In genomic region chr12:111668457-111668912, GRCm38 (mm10) we compare ENCODE assay signal across 8 mouse cellular contexts. TPM values are rescaled to one million over a fixed set of nuclear protein-coding genes. Genes with fewer than 3 reads are reported as not detected.
DNase-seq lines count a peak whose midpoint lies in the region; ATAC-seq lines count a peak whose summit lies in the region.

No protein-coding gene starts in this region.

- peak overlapping the region; percentile 88 for H3K27ac ChIP-seq in hindbrain, embryonic 16.5 days (ENCODE audit: low read depth, low read length)
- peak overlapping the region; percentile 86 for H3K27ac ChIP-seq in macrophage

- WGBS in hindbrain, embryonic 16.5 days = 2% methylated on average over 8 of the region's 8 CpGs
- 1% methylated on average over 8 of the region's 8 CpGs for WGBS in macrophage (ENCODE audit: missing documents)

- peaks cover 29% of the 10 kb centered on the region for H3K4me1 ChIP-seq in hindbrain, embryonic 16.5 days (ENCODE audit: control insufficient read depth, insufficient read depth, low read depth, low read length)

- peak overlapping the region; percentile 98 for H3K9ac ChIP-seq in hindbrain, embryonic 16.5 days (ENCODE audit: low read depth, low read length)

- no peaks in the 10 kb centered on the region for H3K9me3 ChIP-seq in hindbrain, embryonic 16.5 days (ENCODE audit: control insufficient read depth, low read length)

- peak overlapping the region; percentile 92 for H3K4me2 ChIP-seq in hindbrain, embryonic 16.5 days (ENCODE audit: low read length)

- no peaks in the 10 kb centered on the region for H3K27me3 ChIP-seq in hindbrain, embryonic 16.5 days (replicated peaks; ENCODE audit: control insufficient read depth, insufficient read depth, low read length)

- peak; percentile 94 for DNase-seq in R1 (ENCODE audit: low read depth, low spot score)
- peak; percentile 97 to 99 for DNase-seq in cerebellum, postnatal 25 days
- DNase-seq in frontal cortex, postnatal 36 days (ENCODE audit: low spot score in 2 of 2) = peak; percentile 96 to 97
- DNase-seq in left cerebral cortex, adult 18-20 months (ENCODE audit: low spot score in 2 of 2) = peak; percentile 95 to 99
- peak; percentile 95 for DNase-seq in right cerebral cortex, adult 18-20 months
- peak; percentile 96 for DNase-seq in urinary bladder, postnatal 10 days (ENCODE audit: low spot score)

- ATAC-seq in hindbrain, embryonic 16.5 days = peak; percentile 37

- peaks cover 22% of the 10 kb centered on the region for H3K79me2 ChIP-seq in macrophage (ENCODE audit: inconsistent target)

- no peaks in the 10 kb centered on the region for H3K36me3 ChIP-seq in hindbrain, embryonic 16.5 days (ENCODE audit: control insufficient read depth, insufficient read depth, low read length)
- H3K36me3 ChIP-seq in macrophage (ENCODE audit: inconsistent target) = no peaks in the 10 kb centered on the region

- H3K4me3 ChIP-seq in hindbrain, embryonic 16.5 days (ENCODE audit: low read length) = peak overlapping the region; percentile 91
- H3K4me3 ChIP-seq in macrophage (ENCODE audit: inconsistent target) = no peak overlapping the region

RNA-seq across cellular contexts. Expression of gene Ckb, which starts 3.7 kb away (rescaled TPM):
- polyA plus RNA-seq in hindbrain, embryonic 16.5 days (2015; fragmentation: Nextera tagmentation; extraction: Ambion mirVana) = 1,949 and 2,238 TPM in 2 replicates
- total RNA-seq in left cerebral cortex, adult 18-20 months (2021) = 1,000 to 10,000 TPM; 1,960 to 1,962 TPM
- 100 to 1,000 TPM in 5 of 26 experiments, 10 to 100 TPM in 18, 1 to 10 TPM in 3; 3.7 to 154 (median 33.6) TPM for total RNA-seq in macrophage (2018; cell fraction: chromatin; rRNA removed)
- total RNA-seq in macrophage (2018; cell fraction: cytosol; rRNA removed) = 100 to 1,000 TPM; 119 to 258 (median 181) TPM
- total RNA-seq in macrophage (2018; cell fraction: nucleus; rRNA removed) = 100 to 1,000 TPM in 7 of 26 experiments, 10 to 100 TPM in 19; 17.8 to 207 (median 69.1) TPM
- polyA plus RNA-seq in macrophage (2018) = 135 to 330 TPM (median 190 TPM) in 3 replicates

RNA-seq across cellular contexts. Expression of gene Trmt61a, which starts 9.4 kb away (rescaled TPM):
- polyA plus RNA-seq in hindbrain, embryonic 16.5 days (2015; fragmentation: Nextera tagmentation; extraction: Ambion mirVana) = 8.8 and 11.1 TPM in 2 replicates
- total RNA-seq in left cerebral cortex, adult 18-20 months (2021) = 10 to 100 TPM; 15.5 to 21.0 TPM
- 10 to 100 TPM in 4 of 26 experiments, 1 to 10 TPM in 22; 1.3 to 13.3 (median 5.5) TPM for total RNA-seq in macrophage (2018; cell fraction: chromatin; rRNA removed)
- total RNA-seq in macrophage (2018; cell fraction: cytosol; rRNA removed) = 1 to 10 TPM; 2.4 to 8.1 (median 4.7) TPM
- total RNA-seq in macrophage (2018; cell fraction: nucleus; rRNA removed) = 10 to 100 TPM in 3 of 26 experiments, 1 to 10 TPM in 23; 1.4 to 22.2 (median 4.6) TPM
- 3.4 to 25.1 TPM (median 4.4 TPM) in 3 replicates for polyA plus RNA-seq in macrophage (2018)

RNA-seq across cellular contexts. Expression of gene Bag5, which starts 44.6 kb away (rescaled TPM):
- polyA plus RNA-seq in hindbrain, embryonic 16.5 days (2015; fragmentation: Nextera tagmentation; extraction: Ambion mirVana) = 65.3 and 65.7 TPM in 2 replicates
- 10 to 100 TPM; 61.7 to 62.1 TPM for total RNA-seq in left cerebral cortex, adult 18-20 months (2021)
- total RNA-seq in macrophage (2018; cell fraction: chromatin; rRNA removed) = 10 to 100 TPM in 5 of 26 experiments, 1 to 10 TPM in 21; 1.9 to 11.0 (median 6.1) TPM
- total RNA-seq in macrophage (2018; cell fraction: cytosol; rRNA removed) = 10 to 100 TPM; 10.4 to 21.8 (median 16.3) TPM
- total RNA-seq in macrophage (2018; cell fraction: nucleus; rRNA removed) = 10 to 100 TPM in 16 of 26 experiments, 1 to 10 TPM in 10; 6.3 to 21.7 (median 11.4) TPM
- polyA plus RNA-seq in macrophage (2018) = 17.0 to 24.0 TPM (median 23.4 TPM) in 3 replicates

RNA-seq across cellular contexts. Expression of gene Apopt1, which starts 44.6 kb away (rescaled TPM):
- polyA plus RNA-seq in hindbrain, embryonic 16.5 days (2015; fragmentation: Nextera tagmentation; extraction: Ambion mirVana) = 52.9 and 54.7 TPM in 2 replicates
- 10 to 100 TPM; 36.6 to 39.1 TPM for total RNA-seq in left cerebral cortex, adult 18-20 months (2021)
- total RNA-seq in macrophage (2018; cell fraction: chromatin; rRNA removed) = 10 to 100 TPM in 19 of 26 experiments, 1 to 10 TPM in 7; 5.3 to 34.1 (median 17.7) TPM
- total RNA-seq in macrophage (2018; cell fraction: cytosol; rRNA removed) = 10 to 100 TPM; 20.9 to 34.0 (median 27.7) TPM
- total RNA-seq in macrophage (2018; cell fraction: nucleus; rRNA removed) = 10 to 100 TPM in 14 of 26 experiments, 1 to 10 TPM in 12; 4.4 to 26.4 (median 12.6) TPM
- polyA plus RNA-seq in macrophage (2018) = 25.8 to 45.9 TPM (median 27.0 TPM) in 3 replicates
